Mouse (Mus musculus): ENCODE measurements around the gene Gm10424.
"Not testable (repeated sequence)": the region's sequence is repeated elsewhere in the genome, so short reads cannot be mapped to it uniquely, and the experiment has no call there.

DNA sequence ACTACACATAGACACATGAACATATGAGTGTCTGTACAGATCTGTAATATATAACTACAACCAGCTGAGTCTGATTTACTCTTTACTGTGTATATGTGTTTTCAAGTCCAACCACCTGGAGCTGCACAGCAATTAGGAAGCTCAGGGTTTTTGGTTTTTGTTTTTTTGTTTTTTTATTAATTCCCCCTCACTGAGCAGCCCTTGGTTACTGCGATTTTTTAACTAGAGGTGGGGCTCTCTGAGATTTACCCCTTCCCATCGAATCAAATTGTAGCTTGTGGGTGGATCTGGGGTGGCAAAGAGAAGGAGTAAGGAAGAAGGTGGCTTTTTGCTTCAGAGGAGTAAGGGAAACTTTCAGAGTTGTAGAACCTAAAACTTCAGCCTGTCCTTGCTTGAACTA is 33.0 kb upstream of the Gm10424 start, which contains the start of gene Gm3259:
- TF ChIP-seq POLR2A (IDR thresholded peaks at IDR 0.05; ENCODE audit: extremely low read depth, insufficient read depth, low read length); CTCF (IDR thresholded peaks at IDR 0.05; ENCODE audit: low read depth, low read length): not testable (repeated sequence)

Measured in liver, adult 2 months (tissue).